Comparison of ENCODE assay signal across 14 mouse cellular contexts in genomic region chr11:88855795-88856194, GRCm38 (mm10). TPM values are rescaled to one million over a fixed set of nuclear protein-coding genes. Genes with fewer than 3 reads are reported as not detected.
A peak's percentile ranks its signal among the peaks of the same experiment; 100 is the strongest.
DNase-seq lines count a peak whose midpoint lies in the region; ATAC-seq lines count a peak whose summit lies in the region.
"Had no signal": no experiment of that assay in that cellular context is flagged by ENCODE, and none has a peak within 500 bp of the region (broad histone marks: within the 10 kb centered on the region; RNA-seq: fewer than 3 reads in every experiment).

No protein-coding gene starts in this region.

- H3K27ac ChIP-seq in heart, embryonic 11.5 days (ENCODE audit: low read depth, low read length) = peak overlapping the region; percentile 91; the same call in 1 of the 2 replicates
- H3K27ac ChIP-seq in lung, embryonic 16.5 days (ENCODE audit: low read length) = peak overlapping the region; percentile 31
- H3K27ac ChIP-seq in intestine, embryonic 14.5 days (ENCODE audit: low read depth) = peak overlapping the region; percentile 64; the same call in 1 of the 2 replicates
- peak overlapping the region; percentile 67 for H3K27ac ChIP-seq in stomach, embryonic 16.5 days (ENCODE audit: low read length)
- no peak overlapping the region for H3K27ac ChIP-seq in midbrain, embryonic 15.5 days
- H3K27ac ChIP-seq: forebrain, embryonic 13.5 days; layer of hippocampus, adult 2 months; neural tube, embryonic 12.5 days had no signal

- no peak overlapping the region for H3K9ac ChIP-seq in heart, embryonic 11.5 days (ENCODE audit: low read depth, low read length)
- no peak overlapping the region for H3K9ac ChIP-seq in lung, embryonic 16.5 days (ENCODE audit: low read length)
- no peak overlapping the region for H3K9ac ChIP-seq in intestine, embryonic 14.5 days (ENCODE audit: low read length)
- H3K9ac ChIP-seq in stomach, embryonic 16.5 days (ENCODE audit: low read length) = no peak overlapping the region
- H3K9ac ChIP-seq in midbrain, embryonic 15.5 days = no peak overlapping the region
- H3K9ac ChIP-seq: forebrain, embryonic 13.5 days; neural tube, embryonic 12.5 days had no signal

- ATAC-seq in heart, embryonic 11.5 days (replicated peaks; ENCODE audit: insufficient number of reproducible peaks, low FRiP score, low TSS enrichment) = no peak
- no peak for ATAC-seq in lung, embryonic 16.5 days (ENCODE audit: low read depth)
- no peak for ATAC-seq in intestine, embryonic 14.5 days (replicated peaks; ENCODE audit: low FRiP score, low TSS enrichment, low read depth)
- ATAC-seq in stomach, embryonic 16.5 days (ENCODE audit: insufficient read depth, low FRiP score) = no peak
- no peak for ATAC-seq in midbrain, embryonic 15.5 days (replicated peaks)
- ATAC-seq: forebrain, embryonic 13.5 days; Patski had no signal

- no peak overlapping the region for H3K4me3 ChIP-seq in heart, embryonic 11.5 days (ENCODE audit: low read depth, low read length)
- no peak overlapping the region for H3K4me3 ChIP-seq in lung, embryonic 16.5 days (ENCODE audit: low read length)
- no peak overlapping the region for H3K4me3 ChIP-seq in intestine, embryonic 14.5 days (ENCODE audit: low read depth, low read length)
- no peak overlapping the region for H3K4me3 ChIP-seq in stomach, embryonic 16.5 days (replicated peaks; ENCODE audit: low read length)
- no peak overlapping the region for H3K4me3 ChIP-seq in midbrain, embryonic 15.5 days
- H3K4me3 ChIP-seq: forebrain, embryonic 13.5 days; layer of hippocampus, adult 2 months; neural tube, embryonic 12.5 days had no signal

- H3K9me3 ChIP-seq in heart, embryonic 11.5 days (replicated peaks; ENCODE audit: control insufficient read depth, low read length) = no peaks in the 10 kb centered on the region
- H3K9me3 ChIP-seq in lung, embryonic 16.5 days (ENCODE audit: control insufficient read depth, low read length) = no peaks in the 10 kb centered on the region
- H3K9me3 ChIP-seq in intestine, embryonic 14.5 days (ENCODE audit: control insufficient read depth, low read length) = no peaks in the 10 kb centered on the region
- H3K9me3 ChIP-seq in stomach, embryonic 16.5 days (replicated peaks; ENCODE audit: control insufficient read depth, low read length) = no peaks in the 10 kb centered on the region
- H3K9me3 ChIP-seq in midbrain, embryonic 15.5 days = no peaks in the 10 kb centered on the region
- H3K9me3 ChIP-seq: forebrain, embryonic 13.5 days; neural tube, embryonic 12.5 days had no signal

- DNase-seq in heart, postnatal 14 days = no peak
- no peak for DNase-seq in lung, postnatal 4 days
- DNase-seq in intestine, embryonic 14.5 days (ENCODE audit: low spot score) = no peak
- no peak for DNase-seq in neural tube, embryonic 10.5 days (ENCODE audit: extremely low spot score, low spot score)
- DNase-seq: gastrocnemius, postnatal 25 days had no signal

- no peaks in the 10 kb centered on the region for H3K36me3 ChIP-seq in heart, embryonic 11.5 days (ENCODE audit: control insufficient read depth, insufficient read depth, low read length)
- no peaks in the 10 kb centered on the region for H3K36me3 ChIP-seq in lung, embryonic 16.5 days (ENCODE audit: control insufficient read depth, insufficient read depth, low read length)
- 0 out of 2 replicates have a peak, but pooled peaks cover 6% of the 10 kb centered on the region for H3K36me3 ChIP-seq in intestine, embryonic 14.5 days (ENCODE audit: control insufficient read depth, insufficient read depth, low read length)
- no peaks in the 10 kb centered on the region for H3K36me3 ChIP-seq in stomach, embryonic 16.5 days (ENCODE audit: control insufficient read depth, insufficient read depth, low read length)
- H3K36me3 ChIP-seq in midbrain, embryonic 15.5 days (replicated peaks) = no peaks in the 10 kb centered on the region
- H3K36me3 ChIP-seq: neural tube, embryonic 12.5 days had no signal

- 66% methylated on average over 4 of the region's 4 CpGs for WGBS in heart, embryonic 11.5 days (ENCODE audit: insufficient replicate concordance)
- 51% methylated on average over 4 of the region's 4 CpGs for WGBS in lung, embryonic 16.5 days
- WGBS in intestine, embryonic 14.5 days = 58% methylated on average over 4 of the region's 4 CpGs
- WGBS in stomach, embryonic 16.5 days = 48% methylated on average over 4 of the region's 4 CpGs
- WGBS in midbrain, embryonic 15.5 days = 70% methylated on average over 4 of the region's 4 CpGs

- no peaks in the 10 kb centered on the region for H3K27me3 ChIP-seq in heart, embryonic 11.5 days (ENCODE audit: control insufficient read depth, insufficient read depth, low read length)
- H3K27me3 ChIP-seq in lung, embryonic 16.5 days (ENCODE audit: control insufficient read depth, insufficient read depth, low read depth, low read length) = no peaks in the 10 kb centered on the region
- no peaks in the 10 kb centered on the region for H3K27me3 ChIP-seq in intestine, embryonic 14.5 days (replicated peaks; ENCODE audit: control insufficient read depth, insufficient read depth, low read length)
- no peaks in the 10 kb centered on the region for H3K27me3 ChIP-seq in stomach, embryonic 16.5 days (ENCODE audit: control insufficient read depth, insufficient read depth, low read length)
- no peaks in the 10 kb centered on the region for H3K27me3 ChIP-seq in midbrain, embryonic 15.5 days (replicated peaks)
- H3K27me3 ChIP-seq: forebrain, embryonic 13.5 days; neural tube, embryonic 12.5 days; Patski had no signal

- H3K4me2 ChIP-seq in heart, embryonic 11.5 days = no peak overlapping the region
- H3K4me2 ChIP-seq in lung, embryonic 16.5 days (ENCODE audit: low read depth, low read length) = no peak overlapping the region
- no peak overlapping the region for H3K4me2 ChIP-seq in intestine, embryonic 14.5 days (ENCODE audit: low read length)
- H3K4me2 ChIP-seq in stomach, embryonic 16.5 days (ENCODE audit: low read depth, low read length) = no peak overlapping the region
- no peak overlapping the region for H3K4me2 ChIP-seq in midbrain, embryonic 15.5 days
- H3K4me2 ChIP-seq: forebrain, embryonic 13.5 days; midbrain, embryonic 11.5 days; neural tube, embryonic 12.5 days had no signal

- peaks cover 31% of the 10 kb centered on the region for H3K4me1 ChIP-seq in heart, embryonic 11.5 days (ENCODE audit: control insufficient read depth, insufficient read depth, low read length)
- peaks cover 12% of the 10 kb centered on the region for H3K4me1 ChIP-seq in lung, embryonic 16.5 days (replicated peaks; ENCODE audit: control insufficient read depth, insufficient read depth, low read length)
- peaks cover 12% of the 10 kb centered on the region; the same call in 1 of the 2 replicates for H3K4me1 ChIP-seq in intestine, embryonic 14.5 days (replicated peaks; ENCODE audit: control insufficient read depth, insufficient read depth, low read length)
- peaks cover 9% of the 10 kb centered on the region for H3K4me1 ChIP-seq in stomach, embryonic 16.5 days (ENCODE audit: control insufficient read depth, insufficient read depth, low read length)
- no peaks in the 10 kb centered on the region for H3K4me1 ChIP-seq in midbrain, embryonic 15.5 days
- H3K4me1 ChIP-seq: neural tube, embryonic 12.5 days had no signal

- intact Hi-C loops in heart, postnatal 14 days (cut with DNase I) = no loop called here

RNA-seq across cellular contexts. Expression of gene Akap1, which starts 8.6 kb away (rescaled TPM):
- 24.4 and 24.7 TPM in 2 replicates for polyA plus RNA-seq in heart, embryonic 11.5 days (2014; fragmentation: Nextera tagmentation; extraction: Ambion mirVana)
- total RNA-seq in heart, postnatal 14 days (2021) = 100 to 1,000 TPM; 114 TPM
- polyA plus RNA-seq in lung, embryonic 16.5 days (2015; fragmentation: Nextera tagmentation; extraction: Ambion mirVana) = 19.0 and 19.3 TPM in 2 replicates
- 26.7 and 28.2 TPM in 2 replicates for polyA plus RNA-seq in intestine, embryonic 14.5 days (2014; fragmentation: Nextera tagmentation; extraction: Ambion mirVana)
- 28.5 and 30.9 TPM in 2 replicates for polyA plus RNA-seq in stomach, embryonic 16.5 days (2015; fragmentation: Nextera tagmentation; extraction: Ambion mirVana)
- polyA plus RNA-seq in midbrain, embryonic 15.5 days (2015; fragmentation: Nextera tagmentation; extraction: Ambion mirVana) = 34.9 and 35.4 TPM in 2 replicates
